In genomic region chr5:43372385-43372784, GRCm38 (mm10) we compare ENCODE assay signal across 32 mouse cellular contexts.
"Had no signal": no experiment of that assay in that cellular context is flagged by ENCODE, and none has a peak within 500 bp of the region (broad histone marks: within the 10 kb centered on the region; RNA-seq: fewer than 3 reads in every experiment).

No protein-coding gene starts in this region.

- H3K36me3 ChIP-seq: limb, embryonic 10.5 days; limb, embryonic 12.5 days; limb, embryonic 13.5 days; limb, embryonic 15.5 days; liver, embryonic 12.5 days; liver, embryonic 13.5 days; liver, embryonic 15.5 days; lung, embryonic 15.5 days; midbrain, embryonic 10.5 days; midbrain, embryonic 12.5 days; midbrain, embryonic 13.5 days; midbrain, embryonic 15.5 days; neural tube, embryonic 12.5 days had no signal

- H3K4me3 ChIP-seq: limb, embryonic 10.5 days; limb, embryonic 12.5 days; limb, embryonic 13.5 days; limb, embryonic 15.5 days; liver, embryonic 12.5 days; liver, embryonic 13.5 days; liver, embryonic 15.5 days; lung, embryonic 15.5 days; megakaryocyte, embryonic 14.5 days; midbrain, embryonic 10.5 days; midbrain, embryonic 12.5 days; midbrain, embryonic 13.5 days; midbrain, embryonic 15.5 days; myocyte; neural tube, embryonic 12.5 days had no signal

- H3K27ac ChIP-seq: limb, embryonic 10.5 days; limb, embryonic 12.5 days; limb, embryonic 13.5 days; limb, embryonic 15.5 days; liver, embryonic 12.5 days; liver, embryonic 13.5 days; liver, embryonic 14.5 days; liver, embryonic 15.5 days; lung, embryonic 15.5 days; macrophage; midbrain, embryonic 10.5 days; midbrain, embryonic 12.5 days; midbrain, embryonic 13.5 days; midbrain, embryonic 15.5 days; neural tube, embryonic 12.5 days had no signal

- ATAC-seq: liver, embryonic 12.5 days; liver, postnatal 0 days; lung, postnatal 0 days; midbrain, embryonic 13.5 days; midbrain, embryonic 15.5 days; midbrain, embryonic 16.5 days had no signal

- H3K4me1 ChIP-seq: limb, embryonic 10.5 days; limb, embryonic 12.5 days; limb, embryonic 13.5 days; limb, embryonic 15.5 days; liver, embryonic 12.5 days; liver, embryonic 13.5 days; liver, embryonic 15.5 days; lung, embryonic 15.5 days; megakaryocyte, embryonic 14.5 days; midbrain, embryonic 10.5 days; midbrain, embryonic 12.5 days; midbrain, embryonic 13.5 days; midbrain, embryonic 15.5 days; neural tube, embryonic 12.5 days had no signal

- H3K9ac ChIP-seq: limb, embryonic 12.5 days; limb, embryonic 13.5 days; limb, embryonic 15.5 days; liver, embryonic 12.5 days; liver, embryonic 13.5 days; liver, embryonic 14.5 days; liver, embryonic 15.5 days; liver, postnatal 0 days; lung, embryonic 14.5 days; lung, embryonic 15.5 days; midbrain, embryonic 12.5 days; midbrain, embryonic 13.5 days; midbrain, embryonic 15.5 days; neural tube, embryonic 12.5 days had no signal

- H3K9me3 ChIP-seq: limb, embryonic 10.5 days; limb, embryonic 12.5 days; limb, embryonic 13.5 days; limb, embryonic 15.5 days; liver, embryonic 12.5 days; liver, embryonic 13.5 days; liver, embryonic 15.5 days; lung, embryonic 15.5 days; megakaryocyte, embryonic 14.5 days; midbrain, embryonic 10.5 days; midbrain, embryonic 12.5 days; midbrain, embryonic 13.5 days; midbrain, embryonic 15.5 days; neural tube, embryonic 12.5 days had no signal

- DNase-seq: left cerebral cortex, postnatal 4 days; liver; liver, embryonic 13.5 days; liver, postnatal 0 days; lung, adult 18-20 months; lung, adult 2 months; lung, embryonic 14.5 days; lung, postnatal 10 days; lung, postnatal 14 days; lung, postnatal 36 days; lung, postnatal 4 days; midbrain, embryonic 14.5 days had no signal

- H3K4me2 ChIP-seq: limb, embryonic 12.5 days; limb, embryonic 13.5 days; limb, embryonic 15.5 days; liver, embryonic 11.5 days; liver, embryonic 12.5 days; liver, embryonic 13.5 days; liver, embryonic 15.5 days; lung, embryonic 14.5 days; lung, embryonic 15.5 days; midbrain, embryonic 11.5 days; midbrain, embryonic 12.5 days; midbrain, embryonic 13.5 days; midbrain, embryonic 15.5 days; neural tube, embryonic 12.5 days had no signal

- H3K27me3 ChIP-seq: limb, embryonic 12.5 days; limb, embryonic 13.5 days; limb, embryonic 15.5 days; liver, embryonic 12.5 days; liver, embryonic 13.5 days; liver, embryonic 15.5 days; lung, embryonic 15.5 days; megakaryocyte, embryonic 14.5 days; midbrain, embryonic 12.5 days; midbrain, embryonic 13.5 days; midbrain, embryonic 15.5 days; neural tube, embryonic 12.5 days had no signal
